Mouse (Mus musculus): ENCODE measurements around the gene Gpa33. TPM values are rescaled to one million over a fixed set of nuclear protein-coding genes. Genes with fewer than 3 reads are reported as not detected.

The Gpa33 gene
- total and polyA plus RNA-seq, 3 experiments: not detected

DNA sequence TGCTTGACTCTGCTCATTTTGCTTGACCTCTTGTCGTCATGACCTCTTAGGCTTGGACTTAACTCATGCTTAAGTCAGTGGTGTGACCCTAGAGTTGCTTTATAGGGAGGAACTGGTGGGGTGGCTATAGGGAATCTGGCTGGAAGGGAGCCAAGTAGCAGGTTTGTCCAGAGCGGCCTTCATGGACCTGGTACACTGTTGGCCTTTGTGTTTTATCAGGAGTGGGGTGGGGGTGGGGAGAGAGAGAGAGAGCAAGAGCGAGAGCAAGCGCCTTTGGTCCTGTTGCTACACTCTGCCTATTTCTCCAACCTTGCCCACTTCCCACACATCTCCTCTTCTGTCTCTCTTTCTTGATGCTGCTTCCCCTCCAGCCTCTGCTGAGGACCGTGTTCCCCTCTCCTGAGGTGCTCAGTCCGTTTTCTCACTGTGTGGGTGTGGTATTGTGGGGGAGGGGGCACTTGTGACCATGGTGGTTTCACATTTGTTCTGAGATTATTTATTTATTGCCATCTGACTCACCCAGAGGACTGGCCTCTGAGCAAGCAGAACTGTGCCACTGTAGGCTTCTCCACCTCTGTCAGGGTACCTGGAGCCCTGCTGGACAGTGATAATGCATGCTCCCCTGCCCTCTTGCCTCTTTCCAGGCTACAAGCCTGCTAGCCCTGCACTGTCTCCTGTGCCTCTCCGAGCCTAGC, 7.4 kb downstream of the Gpa33 start:
- H3K4me1 ChIP-seq (ENCODE audit: control insufficient read depth in 1 of 2, insufficient read depth in 2 of 2, low read length in 2 of 2): peaks cover 3 to 18% of the 10 kb centered on the region in 2 experiments; a peak in 3 of 4 replicates
- no peaks in the 10 kb centered on the region for H3K79me2 ChIP-seq (ENCODE audit: control insufficient read depth, insufficient read depth, low read length, poor library complexity)
- peak overlapping the region; percentile 35 for H3K9ac ChIP-seq (ENCODE audit: control insufficient read depth, low read depth, low read length, poor library complexity, severe bottlenecking)
- no peaks in the 10 kb centered on the region for H3K9me3 ChIP-seq (replicated peaks; ENCODE audit: insufficient read depth, low read length)
- TF ChIP-seq ETS1 (IDR thresholded peaks at IDR 0.05; ENCODE audit: low read depth, low read length): no peak
- no peak for TF ChIP-seq RCOR1 (IDR thresholded peaks at IDR 0.05; ENCODE audit: low read depth, low read length)
- TF ChIP-seq USF2 (IDR thresholded peaks at IDR 0.05; ENCODE audit: borderline replicate concordance in 1 of 2, insufficient read depth in 1 of 2, low read depth in 1 of 2, low read length in 2 of 2): no peak
- no peak for TF ChIP-seq MEF2A (IDR thresholded peaks at IDR 0.05; ENCODE audit: extremely low read depth, insufficient replicate concordance, low read depth, low read length, poor library complexity, severe bottlenecking)
- TF ChIP-seq ZC3H11A (IDR thresholded peaks at IDR 0.05; ENCODE audit: low read depth, low read length): no peak
- TF ChIP-seq USF1 (IDR thresholded peaks at IDR 0.05; ENCODE audit: low read depth, low read length): no peak
- no peak for TF ChIP-seq HCFC1 (IDR thresholded peaks at IDR 0.05; ENCODE audit: low read depth, low read length)
- TF ChIP-seq TBP (IDR thresholded peaks at IDR 0.05; ENCODE audit: low read depth, low read length): no peak
- no peak for TF ChIP-seq POLR2AphosphoS2 (IDR thresholded peaks at IDR 0.05; ENCODE audit: low read length)
- no peak for TF ChIP-seq E2F4 (IDR thresholded peaks at IDR 0.05; ENCODE audit: borderline replicate concordance, low read depth, low read length)
- no peak for TF ChIP-seq MAFK (IDR thresholded peaks at IDR 0.05; ENCODE audit: borderline replicate concordance, low read depth, low read length)
- no peak for TF ChIP-seq CTCF (IDR thresholded peaks at IDR 0.05 in 2 of 3, conservative IDR thresholded peaks at IDR 0.05 in 1 of 3; ENCODE audit: control insufficient read depth in 1 of 3, insufficient read depth in 1 of 3, low read depth in 2 of 3, low read length in 3 of 3, poor library complexity in 1 of 3, severe bottlenecking in 1 of 3)
- TF ChIP-seq SMC3 (IDR thresholded peaks at IDR 0.05; ENCODE audit: low read depth, low read length): no peak
- DNase-seq (ENCODE audit: low read depth, low spot score): no peak
- peaks cover 0 to 2% of the 10 kb centered on the region in 2 experiments; a peak in 1 of 4 replicates for H3K36me3 ChIP-seq (ENCODE audit: control insufficient read depth in 1 of 2, insufficient read depth in 2 of 2, low read length in 2 of 2)
- H3K27me3 ChIP-seq (ENCODE audit: control insufficient read depth in 1 of 2, insufficient read depth in 2 of 2, low read length in 2 of 2): no peaks in the 10 kb centered on the region
- no peak overlapping the region; a peak in 1 of 4 replicates for H3K4me3 ChIP-seq (ENCODE audit: control insufficient read depth in 1 of 2, insufficient read depth in 1 of 2, low read depth in 2 of 2, low read length in 2 of 2)
- H3K27ac ChIP-seq (ENCODE audit: control insufficient read depth, low read depth, low read length): no peak overlapping the region

DNA sequence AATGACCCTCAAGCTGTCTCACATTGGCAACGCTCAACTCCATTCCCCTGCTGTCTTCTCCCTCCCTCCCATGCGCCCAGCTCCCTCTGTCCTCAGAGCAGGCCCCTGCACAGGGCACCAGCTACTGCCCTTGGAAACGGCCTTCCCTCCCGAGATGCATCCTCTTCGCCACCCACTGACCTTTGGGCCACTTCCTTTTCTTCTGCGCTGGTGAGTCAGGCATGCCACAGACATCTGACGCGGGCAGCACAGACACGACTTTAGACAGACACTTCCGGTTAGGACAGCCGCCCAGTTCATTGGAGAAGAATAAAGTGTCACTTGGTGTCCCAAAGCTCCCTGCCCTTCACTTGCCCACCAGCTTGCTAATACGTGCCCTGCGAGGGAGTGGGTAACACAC, 8.1 kb downstream of the Gpa33 start:
- no peak for TF ChIP-seq CHD1 (IDR thresholded peaks at IDR 0.05; ENCODE audit: low read depth, low read length)
- TF ChIP-seq SMC3 (IDR thresholded peaks at IDR 0.05; ENCODE audit: low read depth, low read length): no peak
- TF ChIP-seq POLR2AphosphoS2 (IDR thresholded peaks at IDR 0.05; ENCODE audit: low read length): no peak
- TF ChIP-seq ZC3H11A (IDR thresholded peaks at IDR 0.05; ENCODE audit: low read depth, low read length): no peak
- H3K9me3 ChIP-seq (replicated peaks; ENCODE audit: insufficient read depth, low read length): no peaks in the 10 kb centered on the region
- H3K4me3 ChIP-seq (ENCODE audit: control insufficient read depth in 1 of 2, insufficient read depth in 1 of 2, low read depth in 2 of 2, low read length in 2 of 2): peak overlapping the region; percentile 48 to 49
- peaks cover 3 to 18% of the 10 kb centered on the region in 2 experiments; a peak in 3 of 4 replicates for H3K4me1 ChIP-seq (ENCODE audit: control insufficient read depth in 1 of 2, insufficient read depth in 2 of 2, low read length in 2 of 2)
- no peak overlapping the region; the same call in 1 of the 2 replicates for H3K27ac ChIP-seq (ENCODE audit: control insufficient read depth, low read depth, low read length)
- H3K27me3 ChIP-seq (ENCODE audit: control insufficient read depth in 1 of 2, insufficient read depth in 2 of 2, low read length in 2 of 2): no peaks in the 10 kb centered on the region
- H3K36me3 ChIP-seq (ENCODE audit: control insufficient read depth in 1 of 2, insufficient read depth in 2 of 2, low read length in 2 of 2): peaks cover 0 to 2% of the 10 kb centered on the region in 2 experiments; a peak in 1 of 4 replicates
- DNase-seq (ENCODE audit: low read depth, low spot score): peak; percentile 35
- H3K9ac ChIP-seq (ENCODE audit: control insufficient read depth, low read depth, low read length, poor library complexity, severe bottlenecking): peak overlapping the region; percentile 35
- no peaks in the 10 kb centered on the region for H3K79me2 ChIP-seq (ENCODE audit: control insufficient read depth, insufficient read depth, low read length, poor library complexity)

Measured in MEL (cell line).